Comparison of ENCODE assay signal across 15 mouse cellular contexts in genomic region chr12:116827748-116828147, GRCm38 (mm10).
DNase-seq lines count a peak whose midpoint lies in the region; ATAC-seq and TF ChIP-seq lines count a peak whose summit lies in the region.
"Had no signal": no experiment of that assay in that cellular context is flagged by ENCODE, and none has a peak within 500 bp of the region (broad histone marks: within the 10 kb centered on the region; RNA-seq: fewer than 3 reads in every experiment).

No protein-coding gene starts in this region.

- no peak overlapping the region for H3K4me2 ChIP-seq in intestine, postnatal 0 days (replicated peaks; ENCODE audit: low read depth)
- no peak overlapping the region for H3K4me2 ChIP-seq in intestine, embryonic 15.5 days (replicated peaks)
- H3K4me2 ChIP-seq in neural tube, embryonic 15.5 days = no peak overlapping the region
- H3K4me2 ChIP-seq in midbrain, postnatal 0 days (ENCODE audit: low read depth, low read length, poor library complexity, severe bottlenecking) = no peak overlapping the region
- H3K4me2 ChIP-seq: heart, embryonic 11.5 days; limb, embryonic 13.5 days had no signal

- no peaks in the 10 kb centered on the region for H3K4me1 ChIP-seq in intestine, postnatal 0 days (replicated peaks; ENCODE audit: control insufficient read depth, insufficient read depth, low read length)
- no peaks in the 10 kb centered on the region for H3K4me1 ChIP-seq in intestine, embryonic 15.5 days (replicated peaks)
- H3K4me1 ChIP-seq in neural tube, embryonic 15.5 days = 0 out of 2 replicates have a peak, but pooled peaks cover 3% of the 10 kb centered on the region
- no peaks in the 10 kb centered on the region for H3K4me1 ChIP-seq in midbrain, postnatal 0 days (ENCODE audit: insufficient read depth, low read length)
- H3K4me1 ChIP-seq: limb, embryonic 13.5 days had no signal

- WGBS in intestine, postnatal 0 days = 46% methylated on average over 7 of the region's 7 CpGs
- WGBS in intestine, embryonic 15.5 days = 47% methylated on average over 7 of the region's 7 CpGs
- 33% methylated on average over 7 of the region's 7 CpGs for WGBS in neural tube, embryonic 15.5 days
- 32% methylated on average over 7 of the region's 7 CpGs for WGBS in midbrain, postnatal 0 days

- no peak overlapping the region for H3K4me3 ChIP-seq in intestine, postnatal 0 days (ENCODE audit: low read depth, low read length)
- H3K4me3 ChIP-seq in intestine, embryonic 15.5 days (replicated peaks) = no peak overlapping the region
- no peak overlapping the region for H3K4me3 ChIP-seq in neural tube, embryonic 15.5 days (replicated peaks)
- no peak overlapping the region for H3K4me3 ChIP-seq in midbrain, postnatal 0 days (ENCODE audit: low read depth, low read length)
- H3K4me3 ChIP-seq: gastrocnemius, adult 2 months; limb, embryonic 13.5 days had no signal

- H3K27me3 ChIP-seq in intestine, postnatal 0 days (replicated peaks; ENCODE audit: control insufficient read depth, insufficient read depth, low read length) = no peaks in the 10 kb centered on the region
- H3K27me3 ChIP-seq in intestine, embryonic 15.5 days (replicated peaks) = no peaks in the 10 kb centered on the region
- no peaks in the 10 kb centered on the region for H3K27me3 ChIP-seq in neural tube, embryonic 15.5 days (replicated peaks)
- no peaks in the 10 kb centered on the region for H3K27me3 ChIP-seq in midbrain, postnatal 0 days (ENCODE audit: insufficient read depth, low read length)
- H3K27me3 ChIP-seq: limb, embryonic 13.5 days had no signal

- H3K9me3 ChIP-seq in intestine, postnatal 0 days (ENCODE audit: control insufficient read depth) = no peaks in the 10 kb centered on the region
- H3K9me3 ChIP-seq in intestine, embryonic 15.5 days = no peaks in the 10 kb centered on the region
- H3K9me3 ChIP-seq in neural tube, embryonic 15.5 days (replicated peaks) = no peaks in the 10 kb centered on the region
- H3K9me3 ChIP-seq in midbrain, postnatal 0 days (ENCODE audit: low read length) = no peaks in the 10 kb centered on the region
- H3K9me3 ChIP-seq: limb, embryonic 13.5 days had no signal

- ATAC-seq in intestine, postnatal 0 days = no peak
- no peak for ATAC-seq in intestine, embryonic 15.5 days
- ATAC-seq in neural tube, embryonic 15.5 days (ENCODE audit: low FRiP score) = no peak
- ATAC-seq in midbrain, postnatal 0 days (ENCODE audit: low FRiP score) = no peak
- ATAC-seq: forebrain, embryonic 14.5 days had no signal

- H3K36me3 ChIP-seq in intestine, postnatal 0 days (ENCODE audit: control insufficient read depth, insufficient read depth) = no peaks in the 10 kb centered on the region
- no peaks in the 10 kb centered on the region for H3K36me3 ChIP-seq in intestine, embryonic 15.5 days
- no peaks in the 10 kb centered on the region for H3K36me3 ChIP-seq in neural tube, embryonic 15.5 days
- H3K36me3 ChIP-seq in midbrain, postnatal 0 days (ENCODE audit: insufficient read depth, low read length) = no peaks in the 10 kb centered on the region
- H3K36me3 ChIP-seq: limb, embryonic 13.5 days had no signal

- no peak overlapping the region for H3K27ac ChIP-seq in intestine, postnatal 0 days (ENCODE audit: low read depth, low read length)
- no peak overlapping the region for H3K27ac ChIP-seq in intestine, embryonic 15.5 days
- no peak overlapping the region for H3K27ac ChIP-seq in neural tube, embryonic 15.5 days (replicated peaks)
- H3K27ac ChIP-seq in midbrain, postnatal 0 days (ENCODE audit: low read depth, low read length) = no peak overlapping the region
- H3K27ac ChIP-seq: gastrocnemius, adult 2 months; limb, embryonic 13.5 days had no signal

- 0 out of 2 replicates have a peak, but pooled peaks have one; percentile 7 for TF ChIP-seq CTCF in intestine, postnatal 0 days (IDR thresholded peaks at IDR 0.05; ENCODE audit: low read depth)
- peak; percentile 70 for TF ChIP-seq CTCF in midbrain, postnatal 0 days (IDR thresholded peaks at IDR 0.05)

- DNase-seq in neural tube, embryonic 10.5 days (ENCODE audit: extremely low spot score, low spot score) = peak; percentile 16
- peak; percentile 47 for DNase-seq in embryo, embryonic 10.5 days (ENCODE audit: low spot score)
- DNase-seq in midbrain, postnatal 0 days (ENCODE audit: low spot score) = no peak
- no peak for DNase-seq in right cerebral cortex, postnatal 4 days
- DNase-seq in right cerebral cortex, postnatal 14 days = no peak
- DNase-seq: gastrocnemius, adult 2 months; heart, postnatal 36 days; lung, postnatal 36 days; thymus, postnatal 25 days had no signal

- no peak overlapping the region for H3K9ac ChIP-seq in intestine, postnatal 0 days (ENCODE audit: low read depth, low read length)
- H3K9ac ChIP-seq in intestine, embryonic 15.5 days = no peak overlapping the region
- no peak overlapping the region for H3K9ac ChIP-seq in neural tube, embryonic 15.5 days (replicated peaks)
- no peak overlapping the region for H3K9ac ChIP-seq in midbrain, postnatal 0 days (replicated peaks; ENCODE audit: low read length, poor library complexity, severe bottlenecking)
- H3K9ac ChIP-seq: limb, embryonic 13.5 days had no signal

Comparison
In these comparisons a context has a peak if more than half of its experiments do, and no peak if none do; other contexts are left out.
1. DNase-seq: peak in neural tube, embryonic 10.5 days (single experiment) and embryo, embryonic 10.5 days (single experiment); none in midbrain, postnatal 0 days (single experiment), right cerebral cortex, postnatal 4 days (single experiment) and right cerebral cortex, postnatal 14 days (single experiment).